Mouse (Mus musculus): ENCODE results near the gene Tbx1.

The Tbx1 gene

GRCm38 (mm10) chr16:18596255-18596654 lies 5.8 kb upstream of the Tbx1 start:
- in situ Hi-C loops (cut with MboI; ENCODE audit: low pct_unique_long_range_greater_than_20kb in 1 of 2, low sequenced_read_pairs in 2 of 2, unreplicated experiment in 1 of 2), result loop anchor here in 1 of 2 experiments (25.0 kb wide), 1 partner anchor 784 kb away; no protein-coding TSS in a partner anchor

GRCm38 (mm10) chr16:18593930-18594329 lies 3.5 kb upstream of the Tbx1 start:
- in situ Hi-C loops (cut with MboI; ENCODE audit: low pct_unique_long_range_greater_than_20kb in 1 of 2, low sequenced_read_pairs in 2 of 2, unreplicated experiment in 1 of 2), result loop anchor here in 1 of 2 experiments (25.0 kb wide), 1 partner anchor 782 kb away; no protein-coding TSS in a partner anchor

- in situ Hi-C loops (cut with MboI; ENCODE audit: low pct_unique_long_range_greater_than_20kb in 1 of 2, low sequenced_read_pairs in 2 of 2, unreplicated experiment in 1 of 2), result loop anchor here in 1 of 2 experiments (25.0 kb wide), 1 partner anchor 779 kb away; no protein-coding TSS in a partner anchor
Observed at GRCm38 (mm10) chr16:18591047-18592018, 862 bp upstream of the Tbx1 start.

GRCm38 (mm10) chr16:18589080-18589621 lies 1.3 kb downstream of the Tbx1 start:
- in situ Hi-C loops (cut with MboI; ENCODE audit: low pct_unique_long_range_greater_than_20kb in 1 of 2, low sequenced_read_pairs in 2 of 2, unreplicated experiment in 1 of 2), result loop anchor here in 1 of 2 experiments (25.0 kb wide), 1 partner anchor 777 kb away; no protein-coding TSS in a partner anchor

GRCm38 (mm10) chr16:18588738-18589055 lies 1.8 kb downstream of the Tbx1 start:
- in situ Hi-C loops (cut with MboI; ENCODE audit: low pct_unique_long_range_greater_than_20kb in 1 of 2, low sequenced_read_pairs in 2 of 2, unreplicated experiment in 1 of 2), result loop anchor here in 1 of 2 experiments (25.0 kb wide), 1 partner anchor 776 kb away; no protein-coding TSS in a partner anchor

GRCm38 (mm10) chr16:18587847-18588737 lies 2.4 kb downstream of the Tbx1 start:
- in situ Hi-C loops (cut with MboI; ENCODE audit: low pct_unique_long_range_greater_than_20kb in 1 of 2, low sequenced_read_pairs in 2 of 2, unreplicated experiment in 1 of 2), result loop anchor here in 1 of 2 experiments (25.0 kb wide), 1 partner anchor 776 kb away; no protein-coding TSS in a partner anchor

GRCm38 (mm10) chr16:18586906-18587546 lies 3.4 kb downstream of the Tbx1 start:
- in situ Hi-C loops (cut with MboI; ENCODE audit: low pct_unique_long_range_greater_than_20kb in 1 of 2, low sequenced_read_pairs in 2 of 2, unreplicated experiment in 1 of 2), result loop anchor here in 1 of 2 experiments (25.0 kb wide), 1 partner anchor 775 kb away; no protein-coding TSS in a partner anchor

- in situ Hi-C loops (cut with MboI; ENCODE audit: low pct_unique_long_range_greater_than_20kb in 1 of 2, low sequenced_read_pairs in 2 of 2, unreplicated experiment in 1 of 2), result loop anchor here in 1 of 2 experiments (25.0 kb wide), 1 partner anchor 774 kb away; no protein-coding TSS in a partner anchor
Observed at GRCm38 (mm10) chr16:18586076-18586905, 4.2 kb downstream of the Tbx1 start.

GRCm38 (mm10) chr16:18585676-18586075 lies 4.8 kb downstream of the Tbx1 start:
- in situ Hi-C loops (cut with MboI; ENCODE audit: low pct_unique_long_range_greater_than_20kb in 1 of 2, low sequenced_read_pairs in 2 of 2, unreplicated experiment in 1 of 2), result loop anchor here in 1 of 2 experiments (25.0 kb wide), 1 partner anchor 773 kb away; no protein-coding TSS in a partner anchor

- in situ Hi-C loops (cut with MboI; ENCODE audit: low pct_unique_long_range_greater_than_20kb in 1 of 2, low sequenced_read_pairs in 2 of 2, unreplicated experiment in 1 of 2), result loop anchor here in 1 of 2 experiments (5.0 to 25.0 kb wide), 2 partner anchors 37 to 773 kb away; partner anchors contain the start of gene Gp1bb
Observed at GRCm38 (mm10) chr16:18584901-18585510, 5.5 kb downstream of the Tbx1 start.

GRCm38 (mm10) chr16:18583673-18584357 lies 6.7 kb downstream of the Tbx1 start:
- in situ Hi-C loops (cut with MboI; ENCODE audit: low pct_unique_long_range_greater_than_20kb in 1 of 2, low sequenced_read_pairs in 2 of 2, unreplicated experiment in 1 of 2), result loop anchor here in 1 of 2 experiments (5.0 to 25.0 kb wide), 2 partner anchors 38 to 772 kb away; partner anchors contain the start of gene Gp1bb

- in situ Hi-C loops (cut with MboI; ENCODE audit: low pct_unique_long_range_greater_than_20kb in 1 of 2, low sequenced_read_pairs in 2 of 2, unreplicated experiment in 1 of 2), result loop anchor here in 1 of 2 experiments (5.0 to 25.0 kb wide), 2 partner anchors 39 to 771 kb away; partner anchors contain the start of gene Gp1bb
Observed at GRCm38 (mm10) chr16:18583169-18583568, 7.3 kb downstream of the Tbx1 start.

GRCm38 (mm10) chr16:18582426-18583148 lies 7.9 kb downstream of the Tbx1 start:
- in situ Hi-C loops (cut with MboI; ENCODE audit: low pct_unique_long_range_greater_than_20kb in 1 of 2, low sequenced_read_pairs in 2 of 2, unreplicated experiment in 1 of 2), result loop anchor here in 1 of 2 experiments (5.0 to 25.0 kb wide), 2 partner anchors 40 to 770 kb away; partner anchors contain the start of gene Gp1bb

- in situ Hi-C loops (cut with MboI; ENCODE audit: low pct_unique_long_range_greater_than_20kb in 1 of 2, low sequenced_read_pairs in 2 of 2, unreplicated experiment in 1 of 2), result loop anchor here in 1 of 2 experiments (5.0 to 25.0 kb wide), 2 partner anchors 41 to 769 kb away; partner anchors contain the start of gene Gp1bb
Observed at GRCm38 (mm10) chr16:18581623-18582205, 8.8 kb downstream of the Tbx1 start.

Measured in mouse embryonic stem cell (cell line).